Mouse (Mus musculus) heart, adult 2 months (tissue): ENCODE data around the gene Vwa2.

Source experiments
- CTCF ChIP-seq: fragments of 200-600 bp; IDR thresholded peaks from 2 replicates; pipeline ENCODE4 v1.8.1; 2022; ENCODE audit warnings: antibody characterized with exemption, mild to moderate bottlenecking, moderate library complexity
- EP300 ChIP-seq: fragments of 200-500 bp; IDR thresholded peaks from 2 replicates; pipeline ENCODE4 v1.6.1; 2011; ENCODE audit warnings: low read depth, low read length, control low read depth; ENCODE audit not compliant: insufficient read depth
- POLR2A ChIP-seq: fragments of 200-500 bp; IDR thresholded peaks from 2 replicates; pipeline ENCODE4 v1.6.1; 2011; ENCODE audit warnings: mild to moderate bottlenecking, low read depth, low read length, control low read depth; ENCODE audit not compliant: insufficient read depth

DNA sequence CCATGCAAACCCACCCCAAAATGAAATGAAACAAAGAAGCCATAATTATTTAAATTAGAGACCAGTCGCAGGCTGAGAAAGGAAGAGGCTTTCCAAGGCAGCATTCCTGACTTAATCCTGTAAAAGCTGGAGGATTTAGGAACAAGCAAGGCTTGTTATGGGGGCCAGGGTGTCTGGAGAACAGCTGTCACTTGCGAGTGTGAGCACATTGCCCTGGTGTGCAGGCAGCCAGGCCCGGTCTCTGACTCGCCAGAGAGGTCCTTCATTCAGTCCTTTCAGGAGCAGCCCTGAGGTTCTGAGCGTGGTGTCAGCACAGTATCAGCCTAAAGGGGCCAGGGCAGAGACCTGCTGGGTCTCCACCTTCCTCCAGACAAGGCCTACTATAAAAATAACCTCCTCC, 14.6 kb downstream of the Vwa2 start:
- TF ChIP-seq CTCF = no peak
- TF ChIP-seq EP300 = no peak
- no peak for TF ChIP-seq POLR2A
